Mouse (Mus musculus) ES-E14 (cell line): ENCODE measurements around the gene Zfand6.

Source experiments
- CHD2 ChIP-seq: IDR thresholded peaks from 2 replicates; pipeline ENCODE4 v1.6.1; 2014; ENCODE audit warnings: mild to moderate bottlenecking, low read depth, low read length, inconsistent platforms
- HCFC1 ChIP-seq: IDR thresholded peaks from 2 replicates; pipeline ENCODE4 v1.6.1; 2012; ENCODE audit warnings: low read length, inconsistent platforms, borderline replicate concordance; ENCODE audit not compliant: insufficient read depth
- ZNF384 ChIP-seq: IDR thresholded peaks from 2 replicates; pipeline ENCODE4 v1.6.1; 2012; ENCODE audit warnings: low read depth, low read length, inconsistent platforms

DNA sequence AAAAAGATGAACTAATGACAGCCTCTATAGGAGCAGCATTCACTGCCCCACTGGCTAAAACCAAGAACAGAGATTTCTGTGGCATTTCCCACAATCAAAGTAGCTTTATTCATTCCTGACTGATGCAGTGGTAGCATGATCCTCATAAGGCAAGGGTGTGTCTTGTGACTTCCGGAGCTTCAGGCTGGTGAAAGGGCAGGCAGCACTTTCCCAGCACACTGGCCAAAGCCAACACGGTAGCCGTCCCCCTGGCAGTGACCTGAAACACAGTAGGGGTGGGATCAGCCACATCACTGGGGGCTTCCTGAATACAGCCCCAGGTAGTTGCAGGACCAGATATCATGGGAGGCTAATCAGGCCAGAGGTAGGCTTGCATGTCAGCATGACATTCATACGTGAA is 104.7 kb downstream of the Zfand6 start:
- no peak for TF ChIP-seq CHD2
- TF ChIP-seq HCFC1, result no peak
- TF ChIP-seq ZNF384, result no peak
